Mouse (Mus musculus): Measurements from ENCODE around the gene Fkbp8. TPM values are rescaled to one million over a fixed set of nuclear protein-coding genes. Genes with fewer than 3 reads are reported as not detected.
A peak's percentile ranks its signal among the peaks of the same experiment; 100 is the strongest.

Fkbp8 gene
- polyA plus RNA-seq, 1 experiment from 2014 or later: 389 TPM

- H3K9me3 ChIP-seq (replicated peaks): no peaks in the 10 kb centered on the region
- no peak overlapping the region for H3K27ac ChIP-seq (replicated peaks)
- no peaks in the 10 kb centered on the region for H3K36me3 ChIP-seq
- no peak for ATAC-seq (ENCODE audit: low FRiP score)
- H3K4me2 ChIP-seq: no peak overlapping the region
- no peaks in the 10 kb centered on the region for H3K27me3 ChIP-seq (replicated peaks)
- peaks cover 27% of the 10 kb centered on the region for H3K4me1 ChIP-seq
- no peak overlapping the region for H3K9ac ChIP-seq (replicated peaks)
- WGBS: 82% methylated on average over 3 of the region's 3 CpGs
- H3K4me3 ChIP-seq (replicated peaks): no peak overlapping the region
Measured at GRCm38 (mm10) chr8:70562802-70563201, 35.3 kb downstream of the Fkbp8 start.

GRCm38 (mm10) chr8:70563763-70564387 is 36.4 kb downstream of the Fkbp8 start:
- Histone ChIP-seq H3K9me3 (replicated peaks) (no peaks in the 10 kb centered on the region), H3K27ac (replicated peaks) (no peak overlapping the region), H3K36me3 (no peaks in the 10 kb centered on the region), H3K9ac (replicated peaks) (no peak overlapping the region), H3K4me3 (replicated peaks) (no peak overlapping the region), H3K4me2 (no peak overlapping the region), H3K27me3 (replicated peaks) (no peaks in the 10 kb centered on the region), H3K4me1 (peaks cover 27% of the 10 kb centered on the region)
- no peak for ATAC-seq (ENCODE audit: low FRiP score)
- 93% methylated on average over 6 of the region's 6 CpGs for WGBS

- Histone ChIP-seq H3K4me1 (peaks cover 26% of the 10 kb centered on the region), H3K4me2 (no peak overlapping the region), H3K36me3 (no peaks in the 10 kb centered on the region), H3K9me3 (replicated peaks) (no peaks in the 10 kb centered on the region), H3K9ac (replicated peaks) (no peak overlapping the region), H3K4me3 (replicated peaks) (no peak overlapping the region), H3K27ac (replicated peaks) (no peak overlapping the region), H3K27me3 (replicated peaks) (no peaks in the 10 kb centered on the region)
- WGBS: 81% methylated on average over 3 of the region's 3 CpGs
- no peak for ATAC-seq (ENCODE audit: low FRiP score)
Measured at GRCm38 (mm10) chr8:70564696-70565235, 37.2 kb downstream of the Fkbp8 start.

GRCm38 (mm10) chr8:70565561-70565960 is 38.0 kb downstream of the Fkbp8 start:
- Histone ChIP-seq H3K9me3 (replicated peaks) (no peaks in the 10 kb centered on the region), H3K4me3 (replicated peaks) (no peak overlapping the region), H3K36me3 (no peaks in the 10 kb centered on the region), H3K27me3 (replicated peaks) (no peaks in the 10 kb centered on the region), H3K27ac (replicated peaks) (no peak overlapping the region), H3K4me1 (peaks cover 22% of the 10 kb centered on the region), H3K9ac (replicated peaks) (no peak overlapping the region), H3K4me2 (no peak overlapping the region)
- WGBS: 68% methylated on average over 3 of the region's 3 CpGs
- ATAC-seq (ENCODE audit: low FRiP score): no peak

- Histone ChIP-seq H3K36me3 (peaks cover 9% of the 10 kb centered on the region; the same call in 1 of the 2 replicates), H3K27me3 (replicated peaks) (no peaks in the 10 kb centered on the region), H3K4me3 (replicated peaks) (no peak overlapping the region), H3K9ac (replicated peaks) (no peak overlapping the region), H3K9me3 (replicated peaks) (no peaks in the 10 kb centered on the region), H3K4me2 (no peak overlapping the region), H3K27ac (replicated peaks) (no peak overlapping the region), H3K4me1 (peaks cover 15% of the 10 kb centered on the region)
- no peak for ATAC-seq (ENCODE audit: low FRiP score)
Measured at GRCm38 (mm10) chr8:70570360-70570759, 42.8 kb downstream of the Fkbp8 start.

GRCm38 (mm10) chr8:70570990-70571389 is 43.5 kb downstream of the Fkbp8 start:
- ATAC-seq (ENCODE audit: low FRiP score): no peak
- 73% methylated on average over 6 of the region's 6 CpGs for WGBS
- no peak overlapping the region for H3K27ac ChIP-seq (replicated peaks)

GRCm38 (mm10) chr8:70574302-70574701 is 46.8 kb downstream of the Fkbp8 start:
- H3K27me3 ChIP-seq (replicated peaks): no peaks in the 10 kb centered on the region
- no peak for ATAC-seq (ENCODE audit: low FRiP score)
- H3K9me3 ChIP-seq (replicated peaks): no peaks in the 10 kb centered on the region
- H3K4me1 ChIP-seq: peaks cover 11% of the 10 kb centered on the region
- H3K9ac ChIP-seq (replicated peaks): no peak overlapping the region
- no peak overlapping the region for H3K4me3 ChIP-seq (replicated peaks)
- no peak overlapping the region for H3K27ac ChIP-seq (replicated peaks)
- H3K36me3 ChIP-seq: peaks cover 21% of the 10 kb centered on the region
- H3K4me2 ChIP-seq: no peak overlapping the region

More at GRCm38 (mm10) chr8:70570990-70571389, 43.5 kb downstream of the Fkbp8 start:
- Histone ChIP-seq H3K4me3 (replicated peaks) (no peak overlapping the region), H3K4me2 (no peak overlapping the region), H3K9ac (replicated peaks) (no peak overlapping the region), H3K27me3 (replicated peaks) (no peaks in the 10 kb centered on the region), H3K9me3 (replicated peaks) (no peaks in the 10 kb centered on the region), H3K36me3 (peaks cover 9% of the 10 kb centered on the region; the same call in 1 of the 2 replicates), H3K4me1 (peaks cover 11% of the 10 kb centered on the region)

- 0 out of 2 replicates have a peak overlapping the region, but pooled peaks have one; percentile 9 for H3K27ac ChIP-seq (replicated peaks)
- no peaks in the 10 kb centered on the region for H3K9me3 ChIP-seq (replicated peaks)
- H3K36me3 ChIP-seq: peaks cover 24% of the 10 kb centered on the region
- ATAC-seq (ENCODE audit: low FRiP score): no peak
- H3K4me2 ChIP-seq: no peak overlapping the region
- 81% methylated on average over 4 of the region's 4 CpGs for WGBS
- H3K4me1 ChIP-seq: peaks cover 11% of the 10 kb centered on the region
- no peak overlapping the region for H3K4me3 ChIP-seq (replicated peaks)
- no peaks in the 10 kb centered on the region for H3K27me3 ChIP-seq (replicated peaks)
- no peak overlapping the region for H3K9ac ChIP-seq (replicated peaks)
Measured at GRCm38 (mm10) chr8:70574915-70575314, 47.4 kb downstream of the Fkbp8 start.

GRCm38 (mm10) chr8:70577207-70577606 is 49.7 kb downstream of the Fkbp8 start:
- Histone ChIP-seq H3K27me3 (replicated peaks) (no peaks in the 10 kb centered on the region), H3K9me3 (replicated peaks) (no peaks in the 10 kb centered on the region), H3K27ac (replicated peaks) (no peak overlapping the region), H3K9ac (replicated peaks) (no peak overlapping the region), H3K4me2 (no peak overlapping the region), H3K36me3 (peaks cover 47% of the 10 kb centered on the region), H3K4me3 (replicated peaks) (no peak overlapping the region), H3K4me1 (no peaks in the 10 kb centered on the region)
- 97% methylated on average over 3 of the region's 3 CpGs for WGBS
- ATAC-seq (ENCODE audit: low FRiP score): no peak

GRCm38 (mm10) chr8:70583476-70584387 is 56.2 kb downstream of the Fkbp8 start:
- Histone ChIP-seq H3K4me2 (no peak overlapping the region), H3K9me3 (replicated peaks) (no peaks in the 10 kb centered on the region), H3K27ac (replicated peaks) (no peak overlapping the region), H3K27me3 (replicated peaks) (no peaks in the 10 kb centered on the region), H3K4me3 (replicated peaks) (no peak overlapping the region), H3K4me1 (no peaks in the 10 kb centered on the region), H3K36me3 (peaks cover 87% of the 10 kb centered on the region), H3K9ac (replicated peaks) (no peak overlapping the region)
- WGBS: 92% methylated on average over 18 of the region's 18 CpGs
- ATAC-seq (ENCODE audit: low FRiP score): no peak

- ATAC-seq (ENCODE audit: low FRiP score): no peak
- H3K9me3 ChIP-seq (replicated peaks): no peaks in the 10 kb centered on the region
- 95% methylated on average over 9 of the region's 9 CpGs for WGBS
- H3K27me3 ChIP-seq (replicated peaks): no peaks in the 10 kb centered on the region
- no peak overlapping the region for H3K4me3 ChIP-seq (replicated peaks)
- peaks cover 90% of the 10 kb centered on the region for H3K36me3 ChIP-seq
- no peak overlapping the region for H3K9ac ChIP-seq (replicated peaks)
- no peaks in the 10 kb centered on the region for H3K4me1 ChIP-seq
- no peak overlapping the region for H3K27ac ChIP-seq (replicated peaks)
- H3K4me2 ChIP-seq: no peak overlapping the region
Measured at GRCm38 (mm10) chr8:70584606-70585257, 57.2 kb downstream of the Fkbp8 start.
